Mouse (Mus musculus): Measurements from ENCODE around the gene D630003M21Rik.

- no peak for TF ChIP-seq POLR2A (IDR thresholded peaks at IDR 0.05; ENCODE audit: borderline replicate concordance, control insufficient read depth, low read depth, low read length)
- no peak for TF ChIP-seq CTCF (IDR thresholded peaks at IDR 0.05; ENCODE audit: control insufficient read depth, insufficient read depth, low read length)
Measured at GRCm38 (mm10) chr2:158155615-158156014, 73.4 kb downstream of the D630003M21Rik start.

Data from bone marrow, adult 2 months (tissue).